Mouse (Mus musculus): Measurements from ENCODE around the gene Tnfrsf21.

Gene Tnfrsf21

DNA sequence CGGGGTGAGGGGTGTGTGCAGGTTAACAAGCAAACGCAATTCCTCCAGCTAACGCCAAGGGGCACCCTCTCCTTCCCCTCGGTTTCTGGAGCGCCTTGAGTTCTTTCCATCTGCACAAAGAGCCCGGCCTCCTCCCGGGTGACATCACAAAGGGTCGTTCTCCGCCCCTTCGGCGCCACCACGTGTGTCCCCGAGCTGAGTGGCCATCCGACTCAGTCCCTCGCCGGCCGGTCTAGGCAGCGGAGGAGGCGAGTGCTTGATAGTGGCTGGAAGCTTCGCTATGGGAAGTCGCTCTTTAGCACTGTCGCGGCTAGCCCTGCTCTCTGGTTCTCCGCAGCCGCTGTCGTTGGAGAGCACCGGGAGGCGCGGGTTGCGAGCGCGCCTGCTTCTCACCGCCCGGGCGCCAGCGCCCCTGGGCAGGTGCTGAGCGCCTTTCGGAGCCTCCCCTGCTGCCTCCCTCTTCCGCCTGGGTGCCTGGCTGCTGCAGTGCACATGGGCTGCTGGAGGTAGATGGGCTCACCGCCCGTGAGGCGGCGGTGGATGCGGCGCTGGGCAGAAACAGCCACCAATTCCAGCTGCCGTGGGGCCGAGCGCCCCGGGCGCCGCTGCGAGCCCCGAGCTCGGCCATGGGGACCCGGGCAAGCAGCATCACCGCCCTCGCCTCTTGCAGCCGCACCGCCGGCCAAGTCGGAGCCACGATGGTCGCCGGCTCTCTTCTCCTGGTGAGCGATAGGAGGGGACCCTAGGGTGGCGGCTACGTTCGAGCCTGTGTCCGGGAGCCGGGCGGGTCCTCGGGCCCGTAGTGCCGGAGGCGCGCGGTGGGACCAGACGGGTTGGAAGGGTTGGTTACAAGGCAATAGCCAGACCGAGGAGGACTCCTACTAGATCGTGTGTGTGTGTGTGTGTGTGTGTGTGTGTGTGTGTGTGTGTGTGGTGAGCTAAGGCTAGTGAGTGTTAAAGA is at the start of gene Tnfrsf21:
Tnfrsf21 (plus strand) TSS at position 185 of the 961 bp plus-strand sequence.
- peak; percentile 91 for DNase-seq (ENCODE audit: low read depth, low spot score)

DNA sequence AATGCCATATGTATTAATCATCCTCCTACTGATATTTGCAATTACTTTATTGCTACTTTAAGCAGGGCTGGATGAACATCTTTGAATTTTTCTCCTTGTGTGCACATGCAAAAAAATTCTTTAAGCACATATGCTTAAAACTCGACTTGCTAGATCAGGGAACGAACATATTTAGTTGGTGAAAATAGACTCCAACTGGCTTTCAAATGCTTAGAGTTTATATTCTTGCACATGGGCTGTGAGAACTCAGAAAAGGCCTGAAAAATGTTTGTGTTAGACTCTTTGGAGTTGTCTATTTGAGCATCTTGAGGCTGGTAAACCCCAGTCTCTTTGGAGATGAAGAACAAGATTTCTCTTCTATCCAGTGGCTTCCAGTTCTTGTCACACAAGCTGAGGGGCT is 48.2 kb upstream of the Tnfrsf21 start:
- DNase-seq (ENCODE audit: low read depth, low spot score), result no peak

DNA sequence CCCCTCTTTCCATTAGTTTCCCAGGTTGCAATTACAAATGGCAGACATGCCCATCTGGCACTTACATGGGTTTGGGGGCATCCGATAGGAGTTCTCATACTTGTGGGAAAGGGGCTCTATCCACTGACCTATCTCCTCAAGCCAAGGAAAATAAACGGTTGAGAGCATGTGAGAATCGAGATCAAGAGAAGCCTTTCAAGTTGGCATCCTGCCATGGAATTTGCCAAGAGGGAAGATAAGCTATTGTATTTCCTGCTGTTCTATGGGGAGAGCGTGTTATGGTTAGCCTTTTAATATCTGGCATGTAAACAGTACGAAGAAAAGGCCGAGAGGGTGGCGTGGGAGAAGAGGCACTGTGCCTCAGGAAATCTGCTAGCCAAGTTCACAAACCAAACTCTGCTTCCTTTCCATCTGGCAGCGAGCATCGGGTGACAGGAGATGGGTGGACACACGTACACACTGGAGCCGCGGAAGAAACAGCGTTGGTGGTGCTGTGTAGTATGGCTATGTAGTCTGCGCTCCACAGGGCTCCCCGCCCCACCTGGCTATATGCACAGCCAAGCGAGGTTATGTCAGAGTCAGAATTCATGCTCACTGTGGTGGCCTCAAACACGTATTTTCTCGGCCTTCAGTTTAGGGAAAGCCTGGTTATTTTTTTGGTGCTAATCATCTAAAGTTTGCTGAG is 40.9 kb upstream of the Tnfrsf21 start:
- DNase-seq (ENCODE audit: low read depth, low spot score), result no peak

DNA sequence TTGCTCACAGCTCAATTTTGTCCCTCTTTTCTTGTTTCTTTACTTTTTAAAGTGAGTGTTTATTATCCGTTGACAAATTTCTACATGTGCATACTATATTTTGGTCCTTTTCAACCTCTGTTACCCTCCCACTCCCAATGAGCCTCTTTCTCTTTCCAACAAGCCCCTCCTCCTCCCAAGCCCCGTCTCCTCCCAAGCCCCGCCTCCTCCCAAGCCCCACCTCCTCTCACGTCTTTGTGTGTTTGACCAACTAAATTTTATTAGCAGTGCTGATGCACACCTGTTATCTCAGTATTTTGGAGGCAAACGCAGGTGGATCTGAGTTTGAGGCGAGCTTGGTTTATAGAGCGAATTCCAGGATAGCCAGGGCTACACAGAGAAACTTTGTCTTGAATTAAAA is 38.6 kb upstream of the Tnfrsf21 start:
- DNase-seq (ENCODE audit: low read depth, low spot score), result no peak

DNA sequence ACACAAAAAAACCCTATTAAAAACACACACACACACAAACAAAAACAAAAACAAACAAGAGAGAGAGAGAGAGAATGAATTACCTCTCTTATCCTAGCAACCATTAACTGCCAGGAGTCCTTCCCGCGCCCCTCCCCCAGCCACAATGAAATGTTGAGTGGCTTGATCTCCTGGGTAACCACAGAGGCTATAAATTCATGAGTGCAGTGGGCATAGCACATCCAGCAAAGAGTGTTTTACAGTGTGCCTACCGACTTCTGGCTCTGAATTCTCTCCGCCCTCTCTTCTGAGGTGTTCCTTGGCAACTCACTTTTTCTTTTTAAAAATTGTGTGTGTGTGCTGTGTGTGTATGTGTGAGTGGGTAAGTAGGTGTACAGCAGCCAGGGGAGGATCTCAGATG is 38.0 kb upstream of the Tnfrsf21 start:
- DNase-seq (ENCODE audit: low read depth, low spot score), result no peak

DNA sequence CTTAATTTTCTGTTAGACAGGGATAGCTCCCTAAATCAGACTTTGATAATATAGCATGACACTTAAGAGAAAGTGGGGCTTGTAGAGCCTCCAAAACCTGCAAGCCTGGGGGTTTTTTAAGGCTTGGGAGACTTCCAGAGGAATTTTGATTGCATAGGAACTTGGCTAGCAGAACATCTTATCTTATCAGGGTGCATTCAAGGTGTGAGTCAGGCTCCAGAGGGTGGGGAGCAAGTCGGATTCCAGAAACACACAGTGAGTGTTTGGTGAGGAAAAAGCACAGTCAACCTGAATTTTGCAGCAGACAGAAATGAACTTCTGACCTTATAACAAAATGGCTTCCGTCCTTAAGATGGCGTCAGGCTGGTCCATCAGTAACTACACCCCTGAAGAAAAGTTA is 34.5 kb upstream of the Tnfrsf21 start:
- DNase-seq (ENCODE audit: low read depth, low spot score), result peak; percentile 58

DNA sequence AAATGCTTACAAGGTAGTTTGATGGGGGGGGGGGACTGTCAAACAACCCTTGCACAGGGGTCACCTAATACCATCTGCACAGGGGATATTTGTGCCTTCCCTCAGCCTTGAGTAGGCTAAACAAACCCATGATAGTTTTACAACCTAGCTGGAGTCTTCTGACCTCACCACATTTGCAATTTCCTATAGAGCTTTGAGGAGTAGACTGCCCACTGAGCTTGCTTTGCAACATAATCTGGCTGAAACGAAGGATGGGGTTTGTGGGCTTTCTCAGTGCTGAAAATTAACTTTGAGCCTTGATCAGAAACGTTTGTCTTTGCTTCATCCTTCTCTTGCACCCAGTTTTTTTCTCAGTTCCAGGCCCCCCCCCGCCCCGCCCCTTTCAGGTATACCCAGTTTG is 33.8 kb upstream of the Tnfrsf21 start:
- DNase-seq (ENCODE audit: low read depth, low spot score), result no peak

DNA sequence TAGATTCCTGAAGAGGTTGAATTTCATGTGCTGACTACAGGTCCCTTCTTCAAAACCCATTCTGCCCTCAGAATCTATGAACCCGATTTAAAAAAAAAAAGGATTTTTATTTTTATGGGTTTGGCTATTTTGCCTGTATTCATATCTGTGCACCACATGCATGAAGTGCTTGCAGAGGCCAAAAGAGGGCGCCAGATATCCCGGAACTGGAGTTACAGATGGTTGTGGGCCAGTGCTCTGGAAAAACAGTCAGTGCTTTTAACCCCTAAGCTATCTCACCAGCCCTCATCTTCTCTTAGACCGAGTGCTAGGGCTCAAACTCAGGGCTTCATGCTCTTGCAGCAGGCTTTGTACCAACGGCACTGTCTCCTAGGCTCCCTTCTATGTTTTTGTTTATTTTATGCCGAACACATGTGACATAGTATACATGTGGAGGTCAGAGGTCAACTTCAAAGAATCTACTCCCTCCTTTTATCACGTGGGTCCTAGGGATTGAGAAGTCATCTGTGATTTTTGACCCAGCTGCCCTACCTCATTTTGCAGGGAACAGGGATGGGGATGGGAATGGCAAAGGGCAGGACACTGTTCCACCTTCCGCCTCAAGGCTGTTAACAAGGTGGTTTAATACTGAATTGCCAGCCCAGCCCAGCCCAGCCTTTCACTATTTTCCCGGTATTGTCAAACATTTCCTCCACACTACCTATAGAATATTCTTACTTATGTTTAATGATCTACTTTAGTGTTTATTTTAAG is 30.3 kb upstream of the Tnfrsf21 start:
- peak; percentile 41 for DNase-seq (ENCODE audit: low read depth, low spot score)

DNA sequence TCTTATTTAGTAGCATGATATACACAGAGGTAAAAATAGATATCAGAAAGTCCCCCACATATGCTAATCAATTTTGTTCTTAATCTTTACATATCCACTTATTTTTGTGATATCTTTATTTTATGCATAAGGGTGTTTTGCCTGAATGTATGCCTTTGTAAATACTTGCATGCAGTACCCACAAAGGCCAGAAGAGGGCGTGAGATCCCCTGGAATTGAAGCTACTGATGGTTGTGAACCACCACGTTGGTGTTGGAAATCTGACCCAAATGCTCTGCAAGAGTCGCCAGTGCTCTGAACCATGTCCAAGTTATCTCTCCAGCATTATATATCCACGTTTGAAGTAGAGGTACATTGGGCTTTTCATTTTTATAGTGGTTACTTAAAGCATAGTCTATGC is 28.7 kb upstream of the Tnfrsf21 start:
- DNase-seq (ENCODE audit: low read depth, low spot score), result no peak

DNA sequence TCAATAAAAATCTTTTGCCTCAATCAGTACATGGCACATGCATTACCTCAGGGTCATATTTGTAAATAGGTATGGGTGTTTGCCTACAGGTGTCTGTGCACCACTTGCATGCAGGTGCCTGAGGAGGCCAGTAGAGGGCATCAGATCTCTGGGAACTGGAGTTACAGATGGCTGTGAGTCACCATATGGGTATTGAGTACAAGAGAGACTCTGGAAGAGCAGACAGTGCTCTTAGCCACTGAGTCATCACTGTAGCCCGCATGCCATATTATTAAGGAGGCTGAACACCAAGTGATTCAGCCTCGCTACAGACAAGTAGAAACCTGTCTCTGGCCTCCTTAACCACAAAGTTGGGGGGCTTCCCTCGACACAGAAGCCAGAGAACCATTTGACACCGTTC is 26.4 kb upstream of the Tnfrsf21 start:
- peak; percentile 95 for DNase-seq (ENCODE audit: low read depth, low spot score)

DNA sequence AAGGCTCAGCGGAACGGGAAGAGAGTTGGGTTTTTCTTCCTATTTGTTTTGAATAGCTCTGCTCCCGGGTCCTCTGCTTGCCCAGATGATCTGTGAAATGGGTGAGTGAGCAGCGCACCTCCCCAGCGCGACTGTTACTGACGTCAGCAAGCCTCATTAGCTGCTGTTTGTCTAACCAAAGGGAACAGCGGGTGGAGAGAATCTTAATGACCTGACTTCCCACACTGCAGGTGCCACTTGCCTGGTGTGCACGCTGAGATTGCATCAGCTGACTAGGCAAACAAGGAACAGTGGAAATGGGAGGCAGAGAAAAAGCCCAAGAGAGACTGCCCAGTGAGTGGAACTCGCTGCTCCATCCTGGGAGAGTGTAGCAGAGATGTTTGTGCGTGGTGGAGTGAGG is 25.2 kb upstream of the Tnfrsf21 start:
- no peak for DNase-seq (ENCODE audit: low read depth, low spot score)

DNA sequence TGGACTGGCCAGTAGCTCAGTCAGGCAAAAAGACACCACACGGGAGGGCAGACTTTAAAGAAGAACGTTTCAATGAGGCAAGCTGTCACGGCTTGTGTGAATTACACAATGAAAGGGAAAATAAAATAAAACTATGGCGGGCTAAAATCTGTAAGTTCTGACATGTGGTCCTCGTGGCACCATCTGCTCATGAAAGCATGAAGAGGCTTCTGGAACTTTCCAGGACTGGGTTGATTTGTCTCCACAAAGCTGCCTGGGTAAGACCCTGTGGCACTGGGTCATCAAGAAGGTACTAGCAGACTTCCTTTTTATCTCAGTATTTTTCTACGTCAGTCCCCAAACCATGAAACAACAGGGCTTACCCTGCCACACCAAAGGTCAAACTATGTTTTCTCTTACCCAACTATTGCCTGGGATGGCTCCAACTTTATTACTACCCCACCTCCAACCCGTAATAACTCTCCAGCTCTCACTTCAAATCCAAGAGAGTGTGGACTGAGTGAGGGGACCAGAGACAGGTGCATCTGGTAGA is 16.8 kb upstream of the Tnfrsf21 start:
- no peak for DNase-seq (ENCODE audit: low read depth, low spot score)

DNA sequence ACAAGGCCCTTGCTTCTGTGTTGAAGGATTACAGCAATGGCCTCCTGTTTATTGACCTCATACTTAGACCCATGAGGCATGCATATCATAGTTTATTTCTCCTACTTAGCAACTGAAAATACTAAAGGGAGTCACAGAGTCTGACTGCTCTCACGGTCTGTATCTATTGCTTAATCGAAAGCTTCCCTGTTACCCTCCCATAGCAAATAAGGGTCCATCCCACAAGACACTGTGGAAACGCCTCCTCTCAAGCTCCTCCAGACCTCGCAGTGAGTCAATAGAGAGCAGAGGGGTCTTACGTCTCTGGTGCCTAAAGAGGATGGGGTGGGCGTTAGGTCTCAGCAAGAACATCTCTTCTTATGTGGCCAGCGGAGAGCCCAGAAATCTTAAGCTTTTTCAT is 15.8 kb upstream of the Tnfrsf21 start:
- no peak for DNase-seq (ENCODE audit: low read depth, low spot score)

DNA sequence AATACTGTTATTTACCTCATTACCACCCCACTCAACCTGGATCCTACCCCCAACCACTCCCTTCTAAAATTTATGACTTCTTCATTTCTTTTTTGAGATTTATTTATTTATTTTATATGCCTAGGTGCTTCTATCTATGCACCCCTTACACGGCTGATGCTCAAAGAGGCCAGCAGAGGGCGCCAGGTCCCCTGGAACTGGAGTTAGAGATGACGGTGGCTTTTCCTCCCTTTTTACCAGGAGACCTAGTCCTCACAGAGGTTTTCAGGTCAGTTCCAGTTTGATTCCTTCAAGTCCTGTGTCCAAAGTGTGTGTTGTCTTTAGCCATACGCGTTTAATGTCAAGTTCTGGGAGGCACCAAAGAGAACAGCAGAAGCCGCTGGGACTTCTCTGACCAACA is 3.6 kb upstream of the Tnfrsf21 start:
- peak; percentile 82 for DNase-seq (ENCODE audit: low read depth, low spot score)

DNA sequence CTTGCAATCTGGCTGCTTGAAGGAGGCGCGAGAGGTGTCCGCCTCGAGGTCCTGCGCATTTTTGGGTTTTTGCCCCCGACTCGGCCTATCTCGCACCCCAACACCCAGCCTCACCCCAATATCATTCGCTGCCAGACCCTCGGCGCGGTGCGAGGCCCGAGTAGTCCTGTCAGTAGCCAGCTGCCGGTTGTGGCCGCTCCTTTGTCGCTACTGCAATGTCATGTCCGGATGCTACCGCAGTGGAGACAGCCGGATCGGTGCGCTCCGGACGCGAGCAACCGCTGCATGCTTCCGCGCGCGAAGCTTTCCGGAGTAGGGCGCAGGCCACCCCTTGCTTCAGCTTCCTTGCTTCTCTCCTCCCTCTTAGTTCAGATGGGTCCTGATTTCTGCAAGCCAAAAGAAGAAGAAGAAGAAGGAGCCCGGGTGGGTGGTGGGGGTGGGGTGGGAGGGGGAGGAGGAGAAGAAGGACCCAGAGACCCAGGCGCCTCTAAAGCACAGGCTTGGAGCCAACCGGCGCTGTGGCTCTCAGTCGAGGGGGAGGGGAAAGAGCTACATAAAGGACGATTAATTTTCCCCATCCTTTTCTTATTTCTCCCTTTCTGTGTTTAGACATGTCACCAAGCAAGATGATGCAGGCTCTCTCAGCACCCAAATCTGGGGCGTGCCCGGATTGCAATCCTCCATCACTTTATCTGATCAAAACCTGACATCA is 1.1 kb downstream of the Tnfrsf21 start:
- DNase-seq (ENCODE audit: low read depth, low spot score), result no peak

DNA sequence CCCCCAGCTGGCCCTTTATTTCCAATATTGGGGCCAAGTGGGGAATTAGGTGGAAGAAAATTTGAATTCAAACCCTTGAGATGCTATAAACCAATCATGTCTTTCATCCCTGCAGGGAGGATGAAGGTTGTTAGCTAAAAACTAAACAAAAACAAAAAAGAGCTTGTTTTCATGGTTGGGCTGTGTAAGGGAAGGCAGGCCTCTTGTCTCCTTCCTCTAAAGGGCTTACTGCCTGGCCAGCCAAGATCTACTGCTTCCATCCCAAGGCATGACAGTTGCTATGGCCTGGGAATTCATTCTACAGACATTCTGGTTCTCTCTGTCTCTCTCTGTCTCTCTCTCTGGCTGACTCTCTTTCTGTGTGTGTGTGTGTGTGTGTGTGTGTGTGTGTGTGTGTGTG is 1.7 kb downstream of the Tnfrsf21 start:
- no peak for DNase-seq (ENCODE audit: low read depth, low spot score)

DNA sequence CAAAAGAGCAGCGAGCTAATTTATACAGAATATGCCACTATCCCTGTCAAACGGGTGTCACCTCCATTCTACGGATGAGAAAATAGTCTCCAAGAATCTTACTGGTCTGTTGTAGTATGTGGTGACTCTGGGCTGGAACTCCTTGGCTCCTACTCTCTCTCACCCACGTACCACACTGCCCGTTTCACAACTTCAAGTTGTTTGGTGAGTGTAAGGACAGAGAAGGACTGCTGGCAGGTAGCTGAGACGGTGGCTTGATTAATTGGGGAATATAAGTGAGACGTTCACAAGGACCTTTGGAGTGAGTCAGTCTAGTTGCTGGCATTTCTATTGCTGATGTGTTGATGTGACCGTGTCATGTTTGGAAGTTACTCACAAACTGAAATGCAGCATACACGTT is 3.3 kb downstream of the Tnfrsf21 start:
- no peak for DNase-seq (ENCODE audit: low read depth, low spot score)

DNA sequence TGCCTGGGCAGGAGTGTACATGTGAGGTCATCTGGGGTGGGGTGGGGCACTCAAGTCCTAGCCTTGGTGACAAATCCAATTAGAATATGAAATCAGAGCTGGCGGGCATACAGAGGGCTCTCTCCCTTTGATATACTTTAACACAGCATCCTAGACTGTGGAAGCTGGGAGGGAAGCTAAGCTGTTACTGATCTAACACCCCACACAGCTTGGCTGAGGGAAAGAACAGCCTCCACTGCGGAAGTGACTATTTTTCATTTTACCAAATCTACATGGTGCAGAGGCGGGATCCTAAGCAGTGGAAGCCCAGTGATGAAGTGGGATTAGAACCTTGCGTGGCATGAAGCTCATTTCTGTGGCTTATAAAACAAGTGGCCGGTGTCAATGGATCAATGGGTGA is 4.7 kb downstream of the Tnfrsf21 start:
- DNase-seq (ENCODE audit: low read depth, low spot score), result no peak

DNA sequence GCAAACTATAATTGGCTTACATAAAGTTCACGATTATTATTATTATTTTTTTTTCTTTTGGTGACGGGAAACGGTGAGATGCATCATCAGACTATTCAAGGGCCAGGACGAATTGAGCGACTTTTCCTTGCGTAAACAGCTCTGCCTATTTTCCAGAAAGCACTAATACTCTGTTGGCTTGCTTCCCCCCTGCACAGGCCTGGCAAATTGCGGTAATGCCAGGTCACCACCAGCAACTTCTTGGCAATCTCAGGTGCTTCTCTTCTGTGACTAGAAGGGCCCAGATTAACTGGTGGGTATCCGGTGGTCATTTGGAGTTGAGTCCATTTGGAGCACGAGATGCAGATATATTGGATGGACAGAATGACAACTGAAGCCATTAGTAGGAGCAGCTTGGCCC is 5.7 kb downstream of the Tnfrsf21 start:
- DNase-seq (ENCODE audit: low read depth, low spot score), result no peak

DNA sequence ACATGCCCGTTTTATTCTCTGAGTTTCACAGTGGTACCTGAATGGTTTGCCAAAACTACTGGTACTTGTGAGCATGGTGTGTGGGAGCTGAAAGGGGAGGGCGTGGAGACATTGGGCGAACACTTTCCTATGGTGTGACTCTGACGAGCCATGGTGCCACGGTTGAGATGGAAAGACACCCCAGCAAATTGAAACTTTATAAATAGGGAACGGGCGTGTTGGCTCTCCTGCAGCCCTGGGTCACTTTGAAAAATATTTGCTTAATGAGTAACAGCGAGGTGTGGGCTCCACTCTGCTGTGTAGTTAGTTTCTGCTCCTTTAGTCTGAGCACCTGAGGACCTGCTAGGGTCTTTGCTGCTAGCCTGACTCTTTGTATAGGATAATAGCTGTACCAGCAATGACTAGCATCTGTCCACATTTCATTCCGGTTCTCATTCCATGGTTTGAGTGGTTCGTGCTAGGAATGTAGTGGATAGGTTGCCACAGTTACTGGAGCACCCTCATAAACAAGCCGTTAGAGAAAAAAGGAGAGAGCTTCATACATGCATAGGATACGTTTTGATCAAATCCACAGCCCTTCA is 7.4 kb downstream of the Tnfrsf21 start:
- DNase-seq (ENCODE audit: low read depth, low spot score), result no peak

DNA sequence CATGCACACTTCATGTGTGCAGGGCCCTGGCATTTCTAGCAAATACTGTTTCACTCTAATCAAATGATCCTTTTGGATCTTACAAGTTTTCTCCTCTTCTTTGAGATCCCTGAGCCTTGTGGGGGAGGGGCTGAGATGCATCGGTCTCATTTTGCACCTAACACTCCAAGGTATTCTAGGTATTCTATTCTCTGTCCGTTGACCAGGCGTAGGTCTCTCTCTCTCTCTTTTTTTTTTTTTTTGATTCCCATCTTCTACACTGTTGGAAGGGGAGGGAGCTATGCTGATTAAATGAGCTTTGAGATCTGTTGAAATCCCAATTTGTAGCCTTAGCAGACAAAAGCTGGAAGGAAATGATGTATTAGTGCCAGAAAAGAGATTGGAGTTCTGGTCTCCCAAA is 8.2 kb downstream of the Tnfrsf21 start:
- DNase-seq (ENCODE audit: low read depth, low spot score), result no peak

Data from 3T3-L1 (cell line).